Mouse (Mus musculus) small intestine, adult 2 months (tissue): Measurements from ENCODE around the gene Ablim2. TPM values are rescaled to one million over a fixed set of nuclear protein-coding genes. Genes with fewer than 3 reads are reported as not detected.

Experiments used
- H3K27ac ChIP-seq: fragments of 200-500 bp; 2 replicates; pipeline ENCODE4 v1.5.1; 2012; ENCODE audit warnings: low read depth, low read length, control low read depth, inconsistent platforms; ENCODE audit not compliant: insufficient read depth
- H3K27me3 ChIP-seq: fragments of 200-500 bp; 2 replicates; pipeline ENCODE4 v1.6.1; 2012; ENCODE audit warnings: mild to moderate bottlenecking, moderate library complexity, low read length, inconsistent platforms; ENCODE audit not compliant: control insufficient read depth, insufficient read depth
- H3K36me3 ChIP-seq: fragments of 200-500 bp; 2 replicates; pipeline ENCODE4 v1.6.1; 2012; ENCODE audit warnings: mild to moderate bottlenecking, low read length, control low read depth, inconsistent platforms; ENCODE audit not compliant: control insufficient read depth, insufficient read depth
- H3K4me1 ChIP-seq: fragments of 200-500 bp; 2 replicates; pipeline ENCODE4 v1.6.1; 2012; ENCODE audit warnings: low read length, inconsistent platforms, mixed read lengths; ENCODE audit not compliant: control insufficient read depth, insufficient read depth, insufficient read length
- H3K4me3 ChIP-seq: fragments of 200-500 bp; 2 replicates; pipeline ENCODE4 v1.5.1; 2012; ENCODE audit warnings: low read depth, mild to moderate bottlenecking, control low read depth, inconsistent platforms, low read length, moderate library complexity
- CTCF ChIP-seq: fragments of 200-500 bp; IDR thresholded peaks from 2 replicates; pipeline ENCODE4 v1.5.1; 2012; ENCODE audit warnings: low read depth, mild to moderate bottlenecking, control low read depth, inconsistent platforms, low read length, moderate library complexity, mixed read lengths; ENCODE audit not compliant: insufficient replicate concordance, insufficient read length; ENCODE audit errors: extremely low read depth
- POLR2A ChIP-seq: fragments of 200-500 bp; IDR thresholded peaks from 2 replicates; pipeline ENCODE4 v1.6.1; 2012; ENCODE audit warnings: low read depth, mild to moderate bottlenecking, control low read depth, inconsistent platforms, low read length, moderate library complexity
- WGBS: fragments of 180-500 bp; shearing (Covaris S2); methylation state at CpG from one replicate; pipeline ENCODE4 v1.1.7; 2018; 5-methylcytosine and 5-hydroxymethylcytosine counted together
- polyA plus RNA-seq: library from polyadenylated mRNA; depleted of rRNA; stranded (reverse); fragments of >200 nt; gene quantifications from 2 replicates; pipeline ENCODE4 v1.2.3, GENCODE M21; 2012

Gene Ablim2
- polyA plus RNA-seq, 1 experiment, result 9.1 TPM

- Histone ChIP-seq H3K4me3 (no peak overlapping the region), H3K36me3 (no peaks in the 10 kb centered on the region), H3K27ac (no peak overlapping the region), H3K4me1 (peaks cover 24% of the 10 kb centered on the region), H3K27me3 (no peaks in the 10 kb centered on the region)
- 89% methylated on average over 7 of the region's 7 CpGs for WGBS
- no peak for TF ChIP-seq POLR2A
- TF ChIP-seq CTCF, result no peak
Observed at GRCm38 (mm10) chr5:35743990-35744722, 13.5 kb upstream of the Ablim2 start.

- Histone ChIP-seq H3K36me3 (no peaks in the 10 kb centered on the region), H3K27ac (no peak overlapping the region), H3K27me3 (no peaks in the 10 kb centered on the region), H3K4me1 (peaks cover 14% of the 10 kb centered on the region; the same call in 1 of the 2 replicates), H3K4me3 (no peak overlapping the region)
- no peak for TF ChIP-seq POLR2A
- TF ChIP-seq CTCF, result no peak
- WGBS, result 93% methylated on average over 5 of the region's 5 CpGs
Observed at GRCm38 (mm10) chr5:35745406-35745805, 12.3 kb upstream of the Ablim2 start.

GRCm38 (mm10) chr5:35746910-35747309, 10.8 kb upstream of the Ablim2 start:
- TF ChIP-seq CTCF (peak; percentile 80; the same call in 1 of the 2 replicates), POLR2A (no peak)
- WGBS, result 21% methylated on average over 4 of the region's 4 CpGs
- H3K4me3 ChIP-seq, result no peak overlapping the region
- H3K27ac ChIP-seq, result no peak overlapping the region
- no peaks in the 10 kb centered on the region for H3K27me3 ChIP-seq
- H3K36me3 ChIP-seq, result no peaks in the 10 kb centered on the region
- H3K4me1 ChIP-seq, result peaks cover 7% of the 10 kb centered on the region; the same call in 1 of the 2 replicates

DNA sequence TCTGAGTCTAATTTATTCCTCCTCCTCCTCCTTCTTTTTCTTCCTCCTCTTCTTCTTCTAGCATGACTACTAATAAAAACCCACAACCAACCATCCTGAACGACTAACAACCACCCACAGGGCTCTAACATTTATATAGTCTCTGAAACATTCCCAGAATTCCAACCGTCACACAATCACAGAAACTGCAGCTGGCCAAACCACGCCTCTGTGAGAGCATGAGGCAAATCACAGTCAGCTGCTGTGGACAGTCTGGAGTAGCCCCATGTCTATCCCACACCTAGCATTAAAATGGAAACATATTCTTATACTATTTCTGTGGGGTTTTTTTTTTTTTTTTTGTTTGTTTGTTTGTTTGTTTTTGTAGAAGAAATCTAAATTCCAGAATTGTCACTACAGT, 8.3 kb upstream of the Ablim2 start:
- no peaks in the 10 kb centered on the region for H3K36me3 ChIP-seq
- H3K27me3 ChIP-seq, result no peaks in the 10 kb centered on the region
- H3K4me1 ChIP-seq, result no peaks in the 10 kb centered on the region
- H3K4me3 ChIP-seq, result no peak overlapping the region
- TF ChIP-seq CTCF (no peak), POLR2A (no peak)
- WGBS, result 62% methylated on average over 3 of the region's 3 CpGs
- H3K27ac ChIP-seq, result no peak overlapping the region

- Histone ChIP-seq H3K4me1 (no peaks in the 10 kb centered on the region), H3K27me3 (no peaks in the 10 kb centered on the region), H3K4me3 (no peak overlapping the region), H3K27ac (no peak overlapping the region), H3K36me3 (no peaks in the 10 kb centered on the region)
- TF ChIP-seq POLR2A (no peak), CTCF (no peak)
- 83% methylated on average over 1 of the region's 1 CpGs for WGBS
Observed at GRCm38 (mm10) chr5:35750026-35750425, 7.7 kb upstream of the Ablim2 start.

- TF ChIP-seq CTCF (no peak), POLR2A (no peak)
- Histone ChIP-seq H3K27me3 (no peaks in the 10 kb centered on the region), H3K36me3 (no peaks in the 10 kb centered on the region), H3K4me3 (no peak overlapping the region), H3K27ac (no peak overlapping the region), H3K4me1 (no peaks in the 10 kb centered on the region)
- 72% methylated on average over 7 of the region's 7 CpGs for WGBS
Observed at GRCm38 (mm10) chr5:35751016-35751415, 6.7 kb upstream of the Ablim2 start.

GRCm38 (mm10) chr5:35755131-35755733, 2.4 kb upstream of the Ablim2 start:
- Histone ChIP-seq H3K27ac (no peak overlapping the region), H3K4me3 (no peak overlapping the region), H3K36me3 (no peaks in the 10 kb centered on the region), H3K27me3 (peaks cover 4% of the 10 kb centered on the region; the same call in 1 of the 2 replicates), H3K4me1 (peaks cover 7% of the 10 kb centered on the region)
- WGBS, result 20% methylated on average over 5 of the region's 5 CpGs
- TF ChIP-seq POLR2A, result no peak
- peak; percentile 89; the same call in 1 of the 2 replicates for TF ChIP-seq CTCF
